Mouse (Mus musculus) thymus, adult 2 months (tissue): ENCODE data around the gene Gm13287. TPM values are rescaled to one million over a fixed set of nuclear protein-coding genes. Genes with fewer than 3 reads are reported as not detected.

Experiments
- DNase-seq: peaks from one replicate; pipeline ENCODE4 v3.0.0; 2021
- H3K27ac ChIP-seq: fragments of 200-500 bp; 2 replicates; pipeline ENCODE4 v1.5.1; 2012; ENCODE audit warnings: low read length, control low read depth; ENCODE audit not compliant: control insufficient read depth, insufficient read depth
- H3K27me3 ChIP-seq: fragments of 200-500 bp; 2 replicates; pipeline ENCODE4 v1.6.1; 2012; ENCODE audit warnings: mild to moderate bottlenecking, low read length, moderate library complexity, mixed read lengths; ENCODE audit not compliant: control insufficient read depth, insufficient read depth
- H3K36me3 ChIP-seq: fragments of 200-500 bp; 2 replicates; pipeline ENCODE4 v1.6.1; 2012; ENCODE audit warnings: mild to moderate bottlenecking, low read length, moderate library complexity; ENCODE audit not compliant: control insufficient read depth, insufficient read depth
- H3K4me1 ChIP-seq: fragments of 200-500 bp; replicated peaks from 2 replicates; pipeline ENCODE4 v1.6.1; 2012; ENCODE audit warnings: low read length; ENCODE audit not compliant: control insufficient read depth, insufficient read depth
- H3K4me3 ChIP-seq: fragments of 200-500 bp; 2 replicates; pipeline ENCODE4 v1.5.1; 2012; ENCODE audit warnings: mild to moderate bottlenecking, low read length, control low read depth, moderate library complexity; ENCODE audit not compliant: control insufficient read depth, insufficient read depth
- CTCF ChIP-seq: fragments of 200-500 bp; IDR thresholded peaks from 2 replicates; pipeline ENCODE4 v1.5.1; 2012; ENCODE audit warnings: mild to moderate bottlenecking, control low read depth, low read length, moderate library complexity, borderline replicate concordance; ENCODE audit not compliant: control insufficient read depth, poor library complexity, insufficient read depth; ENCODE audit errors: extremely low read depth
- POLR2A ChIP-seq: fragments of 200-500 bp; IDR thresholded peaks from 2 replicates; pipeline ENCODE4 v1.6.1; 2012; ENCODE audit warnings: mild to moderate bottlenecking, low read length, control low read depth, moderate library complexity; ENCODE audit not compliant: control insufficient read depth, poor library complexity, insufficient read depth; ENCODE audit errors: extremely low read depth
- WGBS: fragments of 180-500 bp; shearing (Covaris S2); methylation state at CpG from one replicate; pipeline ENCODE4 v1.1.7; 2018; 5-methylcytosine and 5-hydroxymethylcytosine counted together
- polyA plus RNA-seq: library from polyadenylated mRNA; depleted of rRNA; stranded (reverse); fragments of >200 nt; gene quantifications from 2 replicates; pipeline ENCODE4 v1.2.3, GENCODE M21; 2012; rRNA removed

Gm13287 gene
- polyA plus RNA-seq, 1 experiment: not detected

GRCm38 (mm10) chr4:88849698-88850097 lies 46.6 kb downstream of the Gm13287 start, which contains the start of gene Ifna1:
Gene Ifna1 (plus strand): TSS chr4:88850087.
- no peaks in the 10 kb centered on the region for H3K4me1 ChIP-seq
- 41% methylated on average over 1 of the region's 1 CpGs for WGBS
- TF ChIP-seq CTCF (no peak), POLR2A (no peak)
- H3K27ac ChIP-seq: no peak within 1 kb of the TSS
- DNase-seq: no peak
- no peaks in the 10 kb centered on the region for H3K27me3 ChIP-seq
- H3K4me3 ChIP-seq: no peak within 1 kb of the TSS
- H3K36me3 ChIP-seq: no peaks in the 10 kb centered on the region

- TF ChIP-seq CTCF: no peak
- TF ChIP-seq POLR2A: no peak
- WGBS: 94% methylated on average over 4 of the region's 4 CpGs
- Histone ChIP-seq H3K4me3 (no peak overlapping the region), H3K27ac (no peak overlapping the region), H3K27me3 (no peaks in the 10 kb centered on the region), H3K4me1 (no peaks in the 10 kb centered on the region), H3K36me3 (no peaks in the 10 kb centered on the region)
- no peak for DNase-seq
Observed at GRCm38 (mm10) chr4:88851026-88851763, 48.1 kb downstream of the Gm13287 start.

Other genes with a start within 250 kb of the Gm13287 start
- gene Ifna15, start 245.0 kb upstream of the Gm13287 start, polyA plus RNA-seq: not detected in 2 replicates
- gene Ifna14, start 231.5 kb upstream of the Gm13287 start, polyA plus RNA-seq: not detected in 2 replicates
- gene Ifna9, start 210.9 kb upstream of the Gm13287 start, polyA plus RNA-seq: not detected in 2 replicates
- not detected in 2 replicates for gene Ifna12, start 199.9 kb upstream of the Gm13287 start, polyA plus RNA-seq
- not detected in 2 replicates for gene C87499, start 168.8 kb upstream of the Gm13287 start, polyA plus RNA-seq
- gene Ifna13, start 158.8 kb upstream of the Gm13287 start, polyA plus RNA-seq: not detected in 2 replicates
- not detected in 2 replicates for gene Ifna16, start 126.3 kb upstream of the Gm13287 start, polyA plus RNA-seq
- not detected in 2 replicates for gene Ifna2, start 119.3 kb upstream of the Gm13287 start, polyA plus RNA-seq
- 0.17 TPM in 1 of 2 replicates, not detected in the other for gene Ifnab, start 111.9 kb upstream of the Gm13287 start, polyA plus RNA-seq
- gene Gm26566, start 81.4 kb upstream of the Gm13287 start, polyA plus RNA-seq: 0.86 and 1.5 TPM in 2 replicates
- 21.3 and 29.3 TPM in 2 replicates for gene Klhl9, start 80.8 kb upstream of the Gm13287 start, polyA plus RNA-seq
- not detected in 2 replicates for gene Gm13271, start 48.4 kb upstream of the Gm13287 start, polyA plus RNA-seq
- gene Gm13283, start 43.1 kb upstream of the Gm13287 start, polyA plus RNA-seq: 0.07 and 0.08 TPM in 2 replicates
- not detected in 2 replicates for gene Gm13290, start 29.4 kb upstream of the Gm13287 start, polyA plus RNA-seq
- not detected in 2 replicates for gene Gm13289, start 26.3 kb upstream of the Gm13287 start, polyA plus RNA-seq
- not detected in 2 replicates for gene Gm13272, start 23.4 kb upstream of the Gm13287 start, polyA plus RNA-seq
- 0.16 TPM in 1 of 2 replicates, not detected in the other for gene Ifnz, start 21.1 kb upstream of the Gm13287 start, polyA plus RNA-seq
- gene Gm13276, start 17.5 kb upstream of the Gm13287 start, polyA plus RNA-seq: not detected in 2 replicates
- not detected in 2 replicates for gene Gm13277, start 14.6 kb upstream of the Gm13287 start, polyA plus RNA-seq
- not detected in 2 replicates for gene Gm13278, start 11.7 kb upstream of the Gm13287 start, polyA plus RNA-seq
- not detected in 2 replicates for gene Gm13275, start 8.8 kb upstream of the Gm13287 start, polyA plus RNA-seq
- not detected in 2 replicates for gene Gm13279, start 5.9 kb upstream of the Gm13287 start, polyA plus RNA-seq
- gene Gm13285, start 3.6 kb upstream of the Gm13287 start, polyA plus RNA-seq: not detected in 2 replicates
- not detected in 2 replicates for gene Gm13288, start 2.3 kb downstream of the Gm13287 start, polyA plus RNA-seq
- not detected in 2 replicates for gene Ifna7, start 13.0 kb downstream of the Gm13287 start, polyA plus RNA-seq
- not detected in 2 replicates for gene Ifna11, start 16.7 kb downstream of the Gm13287 start, polyA plus RNA-seq
- gene Ifna6, start 24.2 kb downstream of the Gm13287 start, polyA plus RNA-seq: not detected in 2 replicates
- gene Ifna5, start 32.3 kb downstream of the Gm13287 start, polyA plus RNA-seq: not detected in 2 replicates
- not detected in 2 replicates for gene Ifna4, start 38.6 kb downstream of the Gm13287 start, polyA plus RNA-seq
- not detected in 2 replicates for gene Ifna1, start 46.8 kb downstream of the Gm13287 start, polyA plus RNA-seq
- not detected in 2 replicates for gene Ifne, start 76.9 kb downstream of the Gm13287 start, polyA plus RNA-seq